Mouse (Mus musculus): ENCODE measurements around the gene Loxl3.

Gene Loxl3

GRCm38 (mm10) chr6:83070311-83071219, 36.6 kb downstream of the Loxl3 start:
- in situ Hi-C loops (cut with MboI; ENCODE audit: low pct_unique_long_range_greater_than_20kb in 1 of 2, low sequenced_read_pairs in 2 of 2, unreplicated experiment in 1 of 2): no loop called here

DNA sequence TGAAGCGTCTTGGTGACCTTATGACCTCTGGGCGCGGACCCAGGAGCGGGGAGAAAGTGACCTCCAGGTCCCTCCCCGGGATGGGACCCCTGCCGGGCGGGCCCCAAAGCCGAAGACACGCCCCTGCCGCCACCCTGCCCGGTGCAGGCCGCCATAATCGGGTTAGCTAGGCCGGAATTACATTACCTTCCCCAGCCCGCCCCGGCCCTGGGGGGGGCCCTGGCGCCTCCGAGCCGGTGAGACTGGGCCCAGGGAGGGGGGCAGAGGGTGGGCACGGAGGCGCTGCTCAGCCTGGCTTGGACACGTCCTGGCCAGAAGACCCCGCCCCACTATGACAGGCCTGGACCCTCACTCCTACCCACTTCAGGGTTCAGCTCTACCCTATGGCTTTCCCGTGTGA, 37.2 kb downstream of the Loxl3 start:
- in situ Hi-C loops (cut with MboI; ENCODE audit: low pct_unique_long_range_greater_than_20kb in 1 of 2, low sequenced_read_pairs in 2 of 2, unreplicated experiment in 1 of 2): no loop called here

DNA sequence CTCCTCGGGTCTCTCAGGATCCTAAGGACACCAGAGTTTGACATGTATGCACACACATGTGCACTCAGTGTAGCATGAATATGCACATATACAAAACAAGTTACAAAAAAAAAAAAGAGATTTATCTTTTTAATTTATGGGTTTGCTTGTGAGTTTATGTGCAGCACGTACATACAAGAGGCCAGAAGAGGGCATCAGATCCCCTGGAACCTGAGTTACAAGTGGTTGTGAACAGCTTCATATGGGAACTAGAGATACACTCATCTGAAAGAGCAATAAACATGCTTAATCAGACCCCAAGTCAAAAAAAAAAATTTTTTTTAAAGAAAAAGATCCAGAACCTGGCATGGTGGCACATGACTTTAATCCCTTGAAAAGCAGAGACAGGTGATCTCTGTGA, 41.0 kb downstream of the Loxl3 start:
- in situ Hi-C loops (cut with MboI; ENCODE audit: low pct_unique_long_range_greater_than_20kb in 1 of 2, low sequenced_read_pairs in 2 of 2, unreplicated experiment in 1 of 2): no loop called here

DNA sequence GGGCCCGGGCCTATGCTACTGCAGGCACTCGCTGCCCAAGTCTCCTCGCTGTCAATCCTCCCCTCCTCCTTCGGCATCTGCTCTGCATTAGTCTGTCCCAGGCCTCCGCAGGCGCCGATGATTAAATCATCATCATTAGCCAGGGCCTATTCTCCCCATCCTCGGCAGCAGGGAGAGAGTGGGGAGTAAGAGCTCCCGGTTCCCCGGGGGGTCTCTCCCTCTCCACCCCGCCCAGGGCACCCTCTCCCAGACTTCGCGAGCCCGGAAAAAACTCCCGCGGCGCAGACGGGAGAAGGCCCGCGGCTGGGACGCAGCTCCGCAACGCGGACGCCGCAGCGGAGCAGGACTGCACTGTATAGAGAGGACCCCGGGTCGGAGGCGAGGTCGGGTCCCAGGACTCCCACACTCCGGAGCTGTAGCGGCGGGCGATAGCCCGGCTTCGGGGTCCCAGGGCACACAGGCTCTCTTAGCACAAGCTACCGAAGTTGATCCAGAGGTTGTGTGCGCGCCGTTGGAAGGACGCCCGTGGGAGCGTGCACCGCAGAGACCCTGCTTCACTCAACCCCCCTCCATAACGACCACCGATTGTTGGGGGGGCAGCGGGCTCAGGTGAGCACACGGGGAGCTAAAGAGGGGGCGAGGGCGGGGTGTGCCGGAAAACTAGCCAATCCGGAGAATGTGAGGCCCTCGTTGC, 43.8 kb downstream of the Loxl3 start, which contains the start of gene Pcgf1:
Gene Pcgf1, plus strand, starts transcription at position 240 of the 694 bp plus-strand sequence.
- in situ Hi-C loops (cut with MboI; ENCODE audit: low pct_unique_long_range_greater_than_20kb in 1 of 2, low sequenced_read_pairs in 2 of 2, unreplicated experiment in 1 of 2): no loop called here

DNA sequence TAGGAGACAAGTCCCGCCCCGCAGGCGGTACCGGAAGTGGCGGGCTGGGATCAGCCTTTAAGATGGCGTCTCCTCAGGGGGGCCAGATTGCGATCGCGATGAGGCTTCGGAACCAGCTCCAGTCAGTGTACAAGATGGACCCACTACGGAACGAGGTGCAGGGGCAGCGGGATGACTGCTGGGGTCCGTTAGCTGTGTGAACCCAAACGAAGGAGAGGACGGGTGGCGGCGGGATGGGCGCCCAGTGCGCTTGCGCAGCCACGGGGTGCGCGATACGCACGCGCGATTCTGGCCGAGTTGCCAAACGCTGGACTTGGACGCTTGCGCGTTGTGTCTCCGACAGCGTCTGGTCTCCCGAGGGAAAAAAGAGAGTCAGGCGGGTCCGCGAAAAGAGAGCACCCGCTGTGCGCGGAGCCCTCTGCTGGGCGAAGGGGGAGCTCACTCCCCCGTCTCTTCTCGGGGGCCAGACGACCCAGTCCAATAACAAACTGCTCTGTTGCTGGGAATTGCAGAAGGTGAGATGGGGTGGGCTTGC, 44.4 kb downstream of the Loxl3 start:
- in situ Hi-C loops (cut with MboI; ENCODE audit: low pct_unique_long_range_greater_than_20kb in 1 of 2, low sequenced_read_pairs in 2 of 2, unreplicated experiment in 1 of 2): no loop called here

- in situ Hi-C loops (cut with MboI; ENCODE audit: low pct_unique_long_range_greater_than_20kb in 1 of 2, low sequenced_read_pairs in 2 of 2, unreplicated experiment in 1 of 2): no loop called here
These were observed 46.2 kb downstream of the Loxl3 start for GRCm38 (mm10) chr6:83080210-83080609.

DNA sequence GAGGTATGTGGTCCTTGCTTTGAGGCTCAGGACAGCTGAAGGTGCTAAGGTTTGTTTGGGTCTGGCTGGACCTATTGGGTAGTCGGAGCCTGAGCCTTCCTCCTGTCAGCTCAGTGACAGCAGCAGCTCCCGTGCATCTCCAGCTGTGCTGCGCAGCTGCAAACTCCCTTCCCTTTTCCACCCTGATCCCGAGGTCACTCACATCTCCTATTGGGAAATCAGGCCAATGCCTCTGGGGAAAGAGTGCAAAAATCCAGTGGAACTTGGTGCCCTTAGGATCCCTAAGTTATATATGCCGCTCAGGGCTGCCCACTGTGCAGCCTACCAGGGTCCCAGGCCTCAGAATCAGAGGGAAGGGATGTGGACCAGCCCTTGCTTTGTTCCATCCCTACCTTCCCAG, 49.5 kb downstream of the Loxl3 start:
- in situ Hi-C loops (cut with MboI; ENCODE audit: low pct_unique_long_range_greater_than_20kb in 1 of 2, low sequenced_read_pairs in 2 of 2, unreplicated experiment in 1 of 2): no loop called here

- in situ Hi-C loops (cut with MboI; ENCODE audit: low pct_unique_long_range_greater_than_20kb in 1 of 2, low sequenced_read_pairs in 2 of 2, unreplicated experiment in 1 of 2): no loop called here
These were observed 50.5 kb downstream of the Loxl3 start for GRCm38 (mm10) chr6:83084477-83084876.

GRCm38 (mm10) chr6:83086121-83087035, 52.4 kb downstream of the Loxl3 start, which contains the start of gene Lbx2:
Lbx2 (plus strand) TSS chr6:83086367.
- in situ Hi-C loops (cut with MboI; ENCODE audit: low pct_unique_long_range_greater_than_20kb in 1 of 2, low sequenced_read_pairs in 2 of 2, unreplicated experiment in 1 of 2): no loop called here

DNA sequence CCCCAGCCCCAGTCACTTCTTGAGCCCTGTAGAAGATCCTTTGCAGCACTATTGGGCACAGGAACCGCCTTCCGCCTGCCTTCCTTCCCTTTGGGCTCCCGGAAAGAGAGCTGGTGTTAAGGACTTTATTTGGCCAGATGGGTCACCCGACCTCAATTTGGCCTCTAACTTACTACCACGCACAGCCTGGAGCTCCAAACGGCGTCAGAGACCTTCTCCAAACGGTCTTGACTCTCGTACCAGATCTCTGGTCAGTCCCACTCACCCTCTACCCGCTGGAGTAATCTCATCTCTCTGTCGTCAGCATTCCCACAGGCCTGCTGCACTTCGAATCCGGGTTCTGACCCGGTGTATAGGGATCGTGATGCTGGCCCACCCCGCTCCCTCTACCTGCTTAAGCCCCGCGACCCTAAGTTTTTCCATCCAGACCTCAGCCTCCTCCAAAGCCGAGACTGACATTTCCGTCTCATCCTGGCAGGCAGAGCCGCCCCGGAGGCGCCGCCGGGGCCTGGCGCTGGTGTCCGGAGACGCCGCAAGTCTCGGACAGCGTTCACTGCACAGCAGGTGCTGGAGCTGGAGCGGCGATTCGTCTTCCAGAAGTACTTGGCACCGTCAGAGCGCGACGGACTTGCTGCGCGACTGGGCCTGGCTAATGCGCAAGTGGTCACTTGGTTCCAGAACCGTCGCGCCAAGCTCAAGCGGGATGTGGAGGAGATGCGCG, 53.4 kb downstream of the Loxl3 start:
- in situ Hi-C loops (cut with MboI; ENCODE audit: low pct_unique_long_range_greater_than_20kb in 1 of 2, low sequenced_read_pairs in 2 of 2, unreplicated experiment in 1 of 2): no loop called here

- in situ Hi-C loops (cut with MboI; ENCODE audit: low pct_unique_long_range_greater_than_20kb in 1 of 2, low sequenced_read_pairs in 2 of 2, unreplicated experiment in 1 of 2): no loop called here
These were observed 53.9 kb downstream of the Loxl3 start for GRCm38 (mm10) chr6:83087926-83088260.

GRCm38 (mm10) chr6:83092416-83093127, 58.6 kb downstream of the Loxl3 start:
- in situ Hi-C loops (cut with MboI; ENCODE audit: low pct_unique_long_range_greater_than_20kb in 1 of 2, low sequenced_read_pairs in 2 of 2, unreplicated experiment in 1 of 2): no loop called here

- in situ Hi-C loops (cut with MboI; ENCODE audit: low pct_unique_long_range_greater_than_20kb in 1 of 2, low sequenced_read_pairs in 2 of 2, unreplicated experiment in 1 of 2): no loop called here
These were observed 62.0 kb downstream of the Loxl3 start for GRCm38 (mm10) chr6:83095968-83096367.

- in situ Hi-C loops (cut with MboI; ENCODE audit: low pct_unique_long_range_greater_than_20kb in 1 of 2, low sequenced_read_pairs in 2 of 2, unreplicated experiment in 1 of 2): no loop called here
These were observed 64.4 kb downstream of the Loxl3 start for GRCm38 (mm10) chr6:83098411-83098810.

DNA sequence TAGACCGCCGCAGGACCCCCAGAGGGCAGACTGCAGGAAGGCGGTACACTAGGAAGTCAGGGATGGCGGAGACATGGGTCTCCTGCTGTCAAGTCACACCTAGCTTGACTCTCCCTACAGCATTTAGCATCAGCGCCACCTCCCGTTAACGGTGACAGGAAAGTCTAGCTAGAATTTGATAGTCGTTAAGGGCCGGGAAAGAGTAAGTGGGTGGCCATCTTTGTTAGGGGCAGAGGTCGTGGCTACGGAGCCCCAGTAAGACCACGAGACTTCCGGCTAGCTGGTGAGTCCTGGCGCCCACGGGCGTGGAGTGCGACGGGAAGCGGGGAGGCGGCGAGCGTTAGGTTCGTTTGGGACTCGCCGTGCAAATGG, 67.3 kb downstream of the Loxl3 start, which contains the start of the genes Ccdc142 and Gm42688:
Gene Ccdc142, plus strand, starts transcription at position 286 of the 372 bp plus-strand sequence.
Gene Gm42688, plus strand, starts transcription at position 302 of the 372 bp plus-strand sequence.
- in situ Hi-C loops (cut with MboI; ENCODE audit: low pct_unique_long_range_greater_than_20kb in 1 of 2, low sequenced_read_pairs in 2 of 2, unreplicated experiment in 1 of 2): loop anchor here in 1 of 2 experiments (5.0 kb wide), 1 partner anchor 94 kb away; no protein-coding TSS in a partner anchor

GRCm38 (mm10) chr6:83101688-83102556, 67.9 kb downstream of the Loxl3 start:
- in situ Hi-C loops (cut with MboI; ENCODE audit: low pct_unique_long_range_greater_than_20kb in 1 of 2, low sequenced_read_pairs in 2 of 2, unreplicated experiment in 1 of 2): loop anchor here in 1 of 2 experiments (5.0 kb wide), 1 partner anchor 95 kb away; no protein-coding TSS in a partner anchor
